Mouse (Mus musculus): ENCODE data around the gene Mrpl23. TPM values are rescaled to one million over a fixed set of nuclear protein-coding genes. Genes with fewer than 3 reads are reported as not detected.

Mrpl23 gene
- total and polyA plus RNA-seq, 3 experiments = 11.4 to 48.2 TPM; not detected in 1

DNA sequence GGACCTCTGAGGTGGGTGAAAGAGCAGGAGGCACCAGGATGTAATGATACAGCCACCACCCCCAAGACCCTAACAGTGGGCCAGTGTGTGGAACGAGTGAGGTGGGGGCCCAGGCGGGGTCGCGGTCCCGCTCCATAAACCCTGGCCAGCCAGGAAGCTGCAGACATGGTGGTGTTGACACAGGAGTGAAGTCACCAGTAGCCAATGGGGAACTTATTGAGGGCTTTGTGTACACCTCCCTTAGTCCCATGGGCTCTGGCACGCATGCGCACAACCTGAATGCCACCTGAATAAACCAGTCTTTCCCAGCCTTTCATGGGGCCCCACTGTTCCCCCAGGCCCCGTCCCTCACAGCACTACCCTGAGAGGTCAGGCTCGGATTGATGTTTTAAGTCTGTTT, 38.1 kb downstream of the Mrpl23 start:
- Histone ChIP-seq H3K9me3 (replicated peaks; ENCODE audit: insufficient read depth, low read length) (no peaks in the 10 kb centered on the region), H3K27ac (ENCODE audit: control insufficient read depth, low read depth, low read length) (no peak overlapping the region), H3K4me1 (ENCODE audit: control insufficient read depth in 1 of 2, insufficient read depth in 2 of 2, low read length in 2 of 2) (no peaks in the 10 kb centered on the region), H3K36me3 (ENCODE audit: control insufficient read depth in 1 of 2, insufficient read depth in 2 of 2, low read length in 2 of 2) (no peaks in the 10 kb centered on the region), H3K4me3 (ENCODE audit: control insufficient read depth in 1 of 2, insufficient read depth in 1 of 2, low read depth in 2 of 2, low read length in 2 of 2) (no peak overlapping the region), H3K79me2 (ENCODE audit: control insufficient read depth, insufficient read depth, low read length, poor library complexity) (no peaks in the 10 kb centered on the region), H3K9ac (ENCODE audit: control insufficient read depth, low read depth, low read length, poor library complexity, severe bottlenecking) (no peak overlapping the region), H3K27me3 (ENCODE audit: control insufficient read depth in 1 of 2, insufficient read depth in 2 of 2, low read length in 2 of 2) (no peaks in the 10 kb centered on the region; a peak in 1 of 4 replicates)
- no peak for DNase-seq (ENCODE audit: low read depth, low spot score)
- TF ChIP-seq BHLHE40 (IDR thresholded peaks at IDR 0.05; ENCODE audit: borderline replicate concordance, low read depth, low read length) = no peak
- TF ChIP-seq KAT2A (conservative IDR thresholded peaks at IDR 0.05; ENCODE audit: low read depth, low read length) = no peak
- TF ChIP-seq ZMIZ1 (IDR thresholded peaks at IDR 0.05; ENCODE audit: low read depth, low read length) = no peak
- TF ChIP-seq ETS1 (IDR thresholded peaks at IDR 0.05; ENCODE audit: low read depth, low read length) = no peak
- TF ChIP-seq POLR2AphosphoS5 (IDR thresholded peaks at IDR 0.05; ENCODE audit: borderline replicate concordance, low read depth, low read length) = no peak
- no peak for TF ChIP-seq GABPA (IDR thresholded peaks at IDR 0.05; ENCODE audit: low read depth, low read length)
- no peak for TF ChIP-seq JUND (IDR thresholded peaks at IDR 0.05; ENCODE audit: low read depth, low read length)
- no peak for TF ChIP-seq MEF2A (IDR thresholded peaks at IDR 0.05; ENCODE audit: extremely low read depth, insufficient replicate concordance, low read depth, low read length, poor library complexity, severe bottlenecking)

GRCm38 (mm10) chr7:142571458-142572220, 39.2 kb downstream of the Mrpl23 start:
- no peaks in the 10 kb centered on the region for H3K4me1 ChIP-seq (ENCODE audit: control insufficient read depth in 1 of 2, insufficient read depth in 2 of 2, low read length in 2 of 2)
- no peak overlapping the region for H3K9ac ChIP-seq (ENCODE audit: control insufficient read depth, low read depth, low read length, poor library complexity, severe bottlenecking)
- H3K9me3 ChIP-seq (replicated peaks; ENCODE audit: insufficient read depth, low read length) = no peaks in the 10 kb centered on the region
- no peak for TF ChIP-seq MXI1 (IDR thresholded peaks at IDR 0.05; ENCODE audit: low read depth, low read length)
- TF ChIP-seq NELFE (IDR thresholded peaks at IDR 0.05; ENCODE audit: low read depth, low read length) = no peak
- no peak for TF ChIP-seq ZKSCAN1 (IDR thresholded peaks at IDR 0.05; ENCODE audit: low read depth, low read length)
- no peak for TF ChIP-seq SIN3A (IDR thresholded peaks at IDR 0.05; ENCODE audit: low read length)
- TF ChIP-seq TCF12 (IDR thresholded peaks at IDR 0.05; ENCODE audit: low read depth, low read length) = no peak
- H3K27ac ChIP-seq (ENCODE audit: control insufficient read depth, low read depth, low read length) = no peak overlapping the region
- H3K4me3 ChIP-seq (ENCODE audit: control insufficient read depth in 1 of 2, insufficient read depth in 1 of 2, low read depth in 2 of 2, low read length in 2 of 2) = no peak overlapping the region
- no peaks in the 10 kb centered on the region; a peak in 1 of 4 replicates for H3K27me3 ChIP-seq (ENCODE audit: control insufficient read depth in 1 of 2, insufficient read depth in 2 of 2, low read length in 2 of 2)
- no peaks in the 10 kb centered on the region for H3K36me3 ChIP-seq (ENCODE audit: control insufficient read depth in 1 of 2, insufficient read depth in 2 of 2, low read length in 2 of 2)
- no peaks in the 10 kb centered on the region for H3K79me2 ChIP-seq (ENCODE audit: control insufficient read depth, insufficient read depth, low read length, poor library complexity)
- DNase-seq (ENCODE audit: low read depth, low spot score) = no peak

- Histone ChIP-seq H3K9me3 (replicated peaks; ENCODE audit: insufficient read depth, low read length) (no peaks in the 10 kb centered on the region), H3K4me1 (ENCODE audit: control insufficient read depth in 1 of 2, insufficient read depth in 2 of 2, low read length in 2 of 2) (no peaks in the 10 kb centered on the region), H3K79me2 (ENCODE audit: control insufficient read depth, insufficient read depth, low read length, poor library complexity) (no peaks in the 10 kb centered on the region), H3K9ac (ENCODE audit: control insufficient read depth, low read depth, low read length, poor library complexity, severe bottlenecking) (no peak overlapping the region), H3K27me3 (ENCODE audit: control insufficient read depth in 1 of 2, insufficient read depth in 2 of 2, low read length in 2 of 2) (no peaks in the 10 kb centered on the region), H3K4me3 (ENCODE audit: control insufficient read depth in 1 of 2, insufficient read depth in 1 of 2, low read depth in 2 of 2, low read length in 2 of 2) (no peak overlapping the region), H3K36me3 (ENCODE audit: control insufficient read depth in 1 of 2, insufficient read depth in 2 of 2, low read length in 2 of 2) (no peaks in the 10 kb centered on the region), H3K27ac (ENCODE audit: control insufficient read depth, low read depth, low read length) (no peak overlapping the region)
- no peak for DNase-seq (ENCODE audit: low read depth, low spot score)
- no peak for TF ChIP-seq ZNF384 (IDR thresholded peaks at IDR 0.05; ENCODE audit: low read depth, low read length)
These were observed 39.9 kb downstream of the Mrpl23 start for GRCm38 (mm10) chr7:142572343-142572742.
